Mouse (Mus musculus) cerebellum, postnatal 14 days (tissue): ENCODE results near the gene Cfap157.

Source experiments
- DNase-seq, 2 experiments: peaks; one replicate each; pipeline ENCODE4 v3.0.0; 2021; ENCODE audit warnings: mixed read lengths in 2 of 2

The Cfap157 gene

DNA sequence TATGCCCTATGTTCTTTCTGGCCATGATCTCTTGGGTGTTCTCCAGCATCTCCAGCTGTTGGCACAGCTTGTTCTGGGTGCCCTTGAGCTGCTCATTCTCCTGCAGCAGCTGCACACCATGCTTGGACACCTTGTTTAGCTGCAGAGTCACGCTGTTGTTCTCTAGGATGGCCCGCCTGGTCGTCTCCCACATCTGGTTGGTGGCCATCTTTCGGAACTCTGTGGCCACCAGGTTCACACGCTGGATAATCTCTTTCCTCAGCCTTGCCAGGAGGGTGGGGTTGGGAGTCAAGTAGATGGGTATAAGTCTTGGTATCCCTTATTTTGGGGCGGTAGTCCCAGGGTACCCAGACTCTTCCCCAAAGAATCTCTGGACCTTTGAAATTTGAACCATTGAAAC, 4.5 kb downstream of the Cfap157 start:
- no peak for DNase-seq

DNA sequence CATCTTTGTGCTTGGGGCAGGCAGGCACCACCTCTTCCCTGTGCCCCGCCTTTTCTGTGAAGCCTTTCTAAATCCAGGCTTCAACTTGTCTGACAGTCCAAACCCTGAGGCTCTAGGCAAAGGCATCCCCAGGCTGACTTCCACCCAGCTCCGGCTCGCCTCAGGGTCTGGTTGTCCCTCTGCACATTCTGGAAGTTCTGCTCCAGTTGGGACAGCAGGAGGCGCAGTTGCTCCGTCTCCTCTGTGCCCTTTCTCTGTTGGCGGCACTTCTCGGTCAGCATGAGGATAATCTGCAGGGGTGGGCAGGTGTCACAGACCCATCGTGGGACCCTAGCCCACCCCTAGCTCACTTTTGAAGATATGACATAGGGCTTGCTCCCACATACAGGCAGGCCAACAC, 5.1 kb downstream of the Cfap157 start:
- peak; percentile 79 to 86 for DNase-seq

DNA sequence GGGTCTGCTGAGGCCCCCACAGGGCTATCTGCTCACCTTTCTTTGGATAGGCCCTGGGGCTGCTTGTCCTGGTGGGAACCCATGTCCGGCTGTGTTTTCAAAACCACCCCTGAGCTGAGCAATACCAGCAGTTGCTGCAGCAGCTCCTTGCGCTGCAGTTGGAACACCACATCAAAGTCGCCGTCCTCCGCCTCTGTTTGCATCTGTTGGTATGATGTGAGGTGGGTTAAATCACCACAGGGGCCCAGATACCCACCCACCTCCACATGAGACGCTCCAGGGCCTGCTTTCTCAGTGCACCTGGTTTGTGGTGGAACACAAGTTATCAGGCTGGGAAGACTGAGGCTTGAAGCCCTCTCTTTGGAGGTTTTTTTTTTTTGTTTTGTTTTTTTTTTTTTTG, 6.1 kb downstream of the Cfap157 start:
- DNase-seq: no peak

DNA sequence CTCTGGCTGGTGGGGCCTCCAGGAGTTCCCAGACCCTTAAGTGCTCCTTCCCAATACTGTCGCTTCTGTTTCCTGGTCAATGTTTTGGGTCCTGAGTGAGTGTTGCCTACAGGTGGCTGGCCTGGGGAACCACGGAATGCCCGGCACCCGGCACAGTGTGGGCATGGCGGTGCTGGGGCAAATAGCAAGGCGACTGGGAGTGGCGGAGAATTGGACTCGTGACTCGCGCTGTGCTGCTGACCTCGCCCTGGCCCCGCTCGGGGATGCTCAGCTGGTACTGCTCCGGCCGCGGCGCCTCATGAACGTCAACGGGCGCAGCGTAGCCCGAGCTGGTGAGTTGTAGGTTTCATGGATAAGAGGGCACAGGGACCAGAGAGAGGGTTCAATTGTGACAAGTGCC, 8.0 kb downstream of the Cfap157 start:
- DNase-seq: no peak

DNA sequence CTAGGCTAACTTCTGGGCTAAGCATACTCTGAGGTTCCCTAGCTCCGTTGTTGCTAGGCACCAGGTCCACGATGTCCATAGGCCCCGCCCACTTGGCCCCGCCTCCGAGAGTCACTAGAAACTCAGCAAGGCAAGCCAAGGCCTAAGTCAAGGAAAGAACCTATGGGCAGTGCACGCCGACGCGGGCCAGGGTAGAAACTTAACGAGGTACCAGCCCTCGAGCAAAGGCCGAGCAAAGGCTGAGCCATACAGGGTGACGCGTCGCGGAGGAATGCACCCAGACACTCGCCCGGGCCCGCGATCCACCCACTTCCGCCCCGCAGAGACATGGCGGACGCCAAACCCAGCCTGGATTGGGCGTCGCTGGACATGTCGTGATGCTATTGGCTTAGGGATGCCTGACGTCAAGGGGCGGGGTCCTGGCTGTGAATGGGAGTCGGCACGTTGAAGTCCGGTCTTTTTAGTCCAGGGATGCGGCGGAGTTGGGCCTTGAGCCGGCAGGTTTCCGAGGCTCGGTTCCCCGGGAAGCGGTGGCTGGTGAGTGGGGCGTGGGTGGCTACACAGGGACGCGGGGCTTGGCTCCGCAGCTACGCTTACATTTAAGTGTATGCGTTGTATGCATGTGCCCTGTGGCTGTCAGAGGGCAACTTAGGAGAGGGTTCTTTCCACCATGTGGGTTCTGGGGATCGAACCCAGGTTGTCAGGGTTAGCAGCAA, 8.7 kb downstream of the Cfap157 start, which contains the start of the genes Ttc16 and Ptrh1:
TSS of gene Ttc16 (minus strand) at position 275 of the 716 bp plus-strand sequence.
TSS of gene Ptrh1 (plus strand) at position 428 of the 716 bp plus-strand sequence.
- peak; percentile 98 for DNase-seq

GRCm38 (mm10) chr2:32772626-32773279, 11.5 kb downstream of the Cfap157 start:
- DNase-seq: no peak

DNA sequence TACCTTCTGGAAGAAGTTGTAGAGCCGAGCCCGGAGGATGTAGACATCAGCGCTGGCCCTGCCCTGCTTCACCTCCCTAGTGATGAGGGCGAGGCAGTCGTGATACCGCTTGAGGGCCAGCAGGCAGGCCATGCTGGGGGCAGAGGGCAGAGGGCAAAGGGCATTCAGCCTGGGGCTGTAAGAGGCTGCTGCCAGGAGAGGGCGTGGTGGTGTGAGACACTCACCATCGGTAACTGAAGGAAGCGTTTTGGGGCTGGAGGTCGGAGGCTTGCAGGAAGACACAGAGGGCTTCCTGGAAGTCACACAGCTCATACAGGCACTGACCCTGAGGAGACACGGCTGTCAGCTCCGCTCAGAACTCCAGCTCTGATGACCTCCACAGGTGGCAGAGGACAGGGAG, 12.3 kb downstream of the Cfap157 start:
- no peak for DNase-seq

GRCm38 (mm10) chr2:32769327-32770085, 14.7 kb downstream of the Cfap157 start:
- peak; percentile 71 to 79 for DNase-seq

DNA sequence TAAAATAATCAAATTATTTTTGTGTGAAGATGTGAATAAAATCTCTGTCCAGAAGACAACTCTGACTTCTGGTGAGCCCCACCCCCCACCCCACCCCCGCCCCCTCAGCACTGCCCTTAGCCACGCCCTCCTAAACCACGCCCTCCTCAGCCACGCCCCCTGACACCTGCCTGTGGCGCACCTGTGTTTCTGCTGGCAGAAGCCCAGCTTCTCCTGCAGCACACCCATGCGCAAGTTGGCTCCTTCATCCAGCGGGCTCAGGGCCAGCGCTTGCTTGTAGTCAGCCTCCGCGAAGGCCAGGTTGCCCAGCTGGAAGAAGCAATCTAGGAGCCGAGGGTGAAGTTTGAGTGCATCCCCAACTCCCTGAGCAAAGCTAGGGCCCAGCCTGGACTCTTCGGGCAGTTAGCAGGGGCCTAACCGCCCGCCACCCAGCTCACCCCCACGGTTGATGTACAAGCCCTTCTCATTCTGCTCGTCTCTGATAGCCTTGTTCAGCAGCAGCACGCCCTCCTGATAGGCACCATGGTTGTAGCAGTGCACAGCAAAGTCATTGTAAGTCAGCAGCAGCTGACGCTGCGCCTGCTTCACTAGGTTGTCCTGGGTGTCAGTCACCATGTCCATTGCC, 15.5 kb downstream of the Cfap157 start:
- peak; percentile 82 to 88 for DNase-seq

- DNase-seq: no peak
Observed at GRCm38 (mm10) chr2:32767241-32767640, 17.0 kb downstream of the Cfap157 start.

DNA sequence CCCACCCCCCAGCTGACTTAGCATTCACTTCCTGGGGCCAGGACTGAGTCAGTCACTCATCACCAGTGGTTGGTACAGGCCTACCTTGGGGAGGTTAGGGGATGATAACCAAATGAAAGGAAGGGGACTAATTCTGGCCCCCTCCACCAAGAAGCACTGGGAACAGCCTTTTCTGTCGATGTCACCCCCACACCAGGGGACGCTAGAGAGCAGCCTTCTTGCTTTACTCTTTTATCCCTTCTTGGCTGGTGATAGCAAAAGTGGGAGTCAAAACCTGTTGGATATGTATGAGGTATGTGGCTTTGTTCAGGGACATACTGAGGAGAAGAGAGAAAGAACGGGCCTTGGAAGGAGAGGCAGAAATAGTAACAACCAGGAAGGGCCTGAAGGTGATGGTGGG, 20.9 kb downstream of the Cfap157 start:
- no peak for DNase-seq

GRCm38 (mm10) chr2:32761859-32762258, 22.4 kb downstream of the Cfap157 start:
- peak in 1 of 2 experiments; percentile 45 for DNase-seq

DNA sequence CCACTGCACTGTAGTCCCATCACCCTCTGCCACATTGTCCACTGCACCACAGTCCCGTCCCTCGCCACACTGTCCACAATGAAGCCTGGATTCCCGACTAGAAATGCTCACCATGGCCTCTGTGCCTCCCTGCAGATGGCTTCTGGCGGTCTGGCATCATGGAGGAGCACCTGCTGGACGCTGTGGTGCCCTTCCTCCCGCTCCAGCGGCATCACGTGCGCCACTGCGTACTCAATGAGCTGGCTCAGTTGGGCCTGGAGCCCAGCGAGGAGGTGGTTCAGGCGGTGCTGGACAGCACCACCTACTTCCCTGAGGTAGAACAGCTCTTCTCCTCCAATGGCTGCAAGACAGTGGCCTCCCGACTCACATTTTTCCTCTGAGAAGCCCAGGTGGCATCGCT, 22.9 kb downstream of the Cfap157 start:
- DNase-seq: peak; percentile 52 to 74

DNA sequence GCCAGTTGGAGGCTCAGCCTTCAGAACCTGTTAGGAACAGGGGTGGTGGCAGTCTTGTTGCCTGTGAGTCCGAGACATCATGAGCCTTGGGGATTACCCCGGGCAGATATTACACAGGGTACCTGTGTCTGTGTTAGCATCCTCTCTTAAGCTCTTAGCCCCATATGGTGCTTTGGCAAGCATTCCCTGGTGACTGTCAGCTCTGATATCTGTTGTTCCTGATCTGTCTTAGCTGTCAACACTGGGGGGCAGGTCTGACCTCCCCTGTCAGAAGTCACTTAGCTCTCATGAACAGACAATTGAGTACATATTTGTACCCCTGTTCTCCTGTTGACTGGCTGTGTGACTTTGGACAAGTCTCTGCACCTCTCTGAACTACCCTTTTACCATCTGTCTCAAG, 25.2 kb downstream of the Cfap157 start:
- DNase-seq: no peak

GRCm38 (mm10) chr2:32758503-32758902, 25.7 kb downstream of the Cfap157 start:
- no peak for DNase-seq

- peak; percentile 97 for DNase-seq
Observed at GRCm38 (mm10) chr2:32757056-32757845, 27.0 kb downstream of the Cfap157 start, which contains the start of gene Tor2a. TSS of gene Tor2a (plus strand) at chr2:32757234.

DNA sequence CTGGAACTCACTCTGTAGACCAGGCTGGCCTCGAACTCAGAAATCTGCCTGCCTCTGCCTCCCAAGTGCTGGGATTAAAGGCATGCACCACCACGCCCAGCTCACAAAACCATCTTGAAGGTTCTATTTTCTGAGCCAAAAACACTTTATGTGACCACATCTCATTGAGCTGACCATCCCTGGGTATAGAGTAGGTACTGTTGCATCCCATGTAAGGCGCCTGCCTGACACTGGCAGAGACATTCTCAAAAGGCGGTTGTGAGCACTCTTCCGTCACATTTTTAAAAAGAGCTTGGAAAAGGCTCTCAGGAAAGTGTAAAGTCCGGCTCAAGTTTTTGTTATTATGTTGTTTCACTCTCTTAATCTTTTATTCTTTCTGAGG, 27.6 kb downstream of the Cfap157 start:
- no peak for DNase-seq

DNA sequence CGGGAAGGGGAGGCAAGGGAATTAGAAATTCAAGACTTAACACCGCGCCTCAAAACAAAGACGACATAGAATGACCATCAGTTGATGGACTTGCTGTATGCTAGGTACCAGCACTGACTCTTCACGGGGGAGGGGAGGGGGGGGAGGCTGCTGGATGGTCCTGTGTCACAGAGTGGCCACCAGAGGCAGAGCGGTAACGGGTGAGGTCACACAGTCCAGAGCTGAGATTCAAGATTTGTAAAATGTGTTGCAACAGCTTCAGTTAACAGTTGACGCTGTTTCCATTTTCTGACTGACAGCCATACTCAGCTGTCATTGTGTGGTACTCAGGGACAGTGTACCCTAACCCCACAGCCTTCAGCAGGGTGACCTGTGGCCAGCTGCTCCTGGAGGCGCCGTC, 32.0 kb downstream of the Cfap157 start:
- DNase-seq: no peak

DNA sequence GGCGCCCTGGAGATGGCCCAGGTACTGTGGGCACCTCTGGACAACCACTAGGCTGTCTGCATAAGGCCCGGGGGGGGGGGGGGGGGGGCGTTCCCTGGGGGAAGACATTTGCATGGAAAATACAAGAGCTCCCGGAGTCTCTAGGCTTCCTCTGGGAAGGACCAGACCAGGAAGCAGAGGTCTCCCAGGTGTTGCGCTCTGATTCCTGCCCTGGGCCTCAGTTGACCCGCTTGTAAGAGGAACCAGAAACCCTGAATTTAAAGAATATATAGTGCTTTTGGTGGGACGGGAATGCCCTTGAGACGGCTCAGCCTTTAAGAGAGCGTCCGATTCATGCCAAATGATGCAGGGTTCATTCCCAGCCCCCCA, 32.6 kb downstream of the Cfap157 start:
- DNase-seq: no peak

- DNase-seq: peak in 1 of 2 experiments; percentile 52
Observed at GRCm38 (mm10) chr2:32750887-32751664, 33.2 kb downstream of the Cfap157 start.

- no peak for DNase-seq
Observed at GRCm38 (mm10) chr2:32750199-32750598, 34.0 kb downstream of the Cfap157 start.
